In genomic region chr14:89402568-89403339, GRCm38 (mm10) we compare ENCODE assay signal across 18 mouse cellular contexts.
A peak's percentile ranks its signal among the peaks of the same experiment; 100 is the strongest.
DNase-seq lines count a peak whose midpoint lies in the region; ATAC-seq lines count a peak whose summit lies in the region.
"Had no signal": no experiment of that assay in that cellular context is flagged by ENCODE, and none has a peak within 500 bp of the region (broad histone marks: within the 10 kb centered on the region; RNA-seq: fewer than 3 reads in every experiment).

No protein-coding gene starts in this region.

- no peak overlapping the region for H3K4me2 ChIP-seq in embryonic facial prominence, embryonic 14.5 days (ENCODE audit: low read depth, low read length)
- H3K4me2 ChIP-seq in midbrain, embryonic 15.5 days, result no peak overlapping the region
- H3K4me2 ChIP-seq: embryonic facial prominence, embryonic 13.5 days had no signal

- no peak for ATAC-seq in embryonic facial prominence, embryonic 14.5 days (ENCODE audit: low read depth)
- peak; percentile 82 for ATAC-seq in midbrain, embryonic 15.5 days (replicated peaks)
- ATAC-seq: activated CD4-positive, CD25-positive, alpha-beta regulatory T cell, adult 4 months had no signal

- no peaks in the 10 kb centered on the region for H3K9me3 ChIP-seq in embryonic facial prominence, embryonic 14.5 days (ENCODE audit: control insufficient read depth, low read length)
- H3K9me3 ChIP-seq in embryonic facial prominence, embryonic 10.5 days, result no peaks in the 10 kb centered on the region
- no peaks in the 10 kb centered on the region for H3K9me3 ChIP-seq in midbrain, embryonic 15.5 days
- H3K9me3 ChIP-seq: embryonic facial prominence, embryonic 13.5 days; G1E; megakaryocyte, embryonic 14.5 days had no signal

- WGBS in embryonic facial prominence, embryonic 14.5 days, result 45% methylated on average over 3 of the region's 3 CpGs
- 56% methylated on average over 3 of the region's 3 CpGs for WGBS in embryonic facial prominence, embryonic 10.5 days
- 30% methylated on average over 3 of the region's 3 CpGs for WGBS in midbrain, embryonic 15.5 days

- H3K4me3 ChIP-seq in embryonic facial prominence, embryonic 14.5 days (ENCODE audit: low read depth, low read length), result no peak overlapping the region
- H3K4me3 ChIP-seq in embryonic facial prominence, embryonic 10.5 days, result no peak overlapping the region
- no peak overlapping the region for H3K4me3 ChIP-seq in midbrain, embryonic 15.5 days
- H3K4me3 ChIP-seq: embryonic facial prominence, embryonic 13.5 days; megakaryocyte, embryonic 14.5 days had no signal

- no peak overlapping the region for H3K9ac ChIP-seq in embryonic facial prominence, embryonic 14.5 days (ENCODE audit: low read depth, low read length)
- H3K9ac ChIP-seq in midbrain, embryonic 15.5 days, result no peak overlapping the region
- H3K9ac ChIP-seq: embryonic facial prominence, embryonic 13.5 days had no signal

- DNase-seq in embryonic facial prominence, embryonic 14.5 days (ENCODE audit: low spot score), result peak; percentile 27
- DNase-seq in embryonic facial prominence, embryonic 10.5 days (ENCODE audit: low spot score), result no peak
- DNase-seq in layer of hippocampus, adult 9-10 months (ENCODE audit: low spot score), result peak; percentile 1
- no peak for DNase-seq in layer of hippocampus, postnatal 25 days (ENCODE audit: extremely low spot score in 1 of 2, low spot score in 1 of 2)
- peak; percentile 16 for DNase-seq in brain, adult 2 months (ENCODE audit: low read depth, low spot score)
- no peak for DNase-seq in thymus, postnatal 36 days
- DNase-seq in T-cell, adult 2 months (ENCODE audit: low spot score), result no peak
- DNase-seq: cerebellum, adult 9-11 months; heart, postnatal 10 days; kidney, adult 18-20 months; lung, adult 2 months; right cerebral cortex, adult 18-20 months; thymus, adult 18-20 months had no signal

- no peaks in the 10 kb centered on the region for H3K27me3 ChIP-seq in embryonic facial prominence, embryonic 14.5 days (replicated peaks; ENCODE audit: control insufficient read depth, insufficient read depth, low read length)
- no peaks in the 10 kb centered on the region for H3K27me3 ChIP-seq in embryonic facial prominence, embryonic 10.5 days (replicated peaks; ENCODE audit: low read depth, poor library complexity, severe bottlenecking)
- no peaks in the 10 kb centered on the region for H3K27me3 ChIP-seq in midbrain, embryonic 15.5 days (replicated peaks)
- H3K27me3 ChIP-seq: embryonic facial prominence, embryonic 13.5 days; megakaryocyte, embryonic 14.5 days had no signal

- no peaks in the 10 kb centered on the region for H3K4me1 ChIP-seq in embryonic facial prominence, embryonic 14.5 days (ENCODE audit: control insufficient read depth, insufficient read depth, low read length)
- no peaks in the 10 kb centered on the region for H3K4me1 ChIP-seq in embryonic facial prominence, embryonic 10.5 days
- no peaks in the 10 kb centered on the region for H3K4me1 ChIP-seq in midbrain, embryonic 15.5 days
- H3K4me1 ChIP-seq: embryonic facial prominence, embryonic 13.5 days; megakaryocyte, embryonic 14.5 days had no signal

- no peak overlapping the region for H3K27ac ChIP-seq in embryonic facial prominence, embryonic 14.5 days (replicated peaks; ENCODE audit: low read depth, low read length)
- no peak overlapping the region for H3K27ac ChIP-seq in embryonic facial prominence, embryonic 10.5 days (replicated peaks)
- H3K27ac ChIP-seq in midbrain, embryonic 15.5 days, result no peak overlapping the region
- H3K27ac ChIP-seq: embryonic facial prominence, embryonic 13.5 days had no signal

- H3K36me3 ChIP-seq in embryonic facial prominence, embryonic 14.5 days (ENCODE audit: control insufficient read depth, insufficient read depth, low read length), result no peaks in the 10 kb centered on the region
- no peaks in the 10 kb centered on the region for H3K36me3 ChIP-seq in embryonic facial prominence, embryonic 10.5 days (replicated peaks)
- H3K36me3 ChIP-seq in midbrain, embryonic 15.5 days (replicated peaks), result no peaks in the 10 kb centered on the region
- H3K36me3 ChIP-seq: embryonic facial prominence, embryonic 13.5 days; G1E had no signal

Comparison
In these comparisons a context has a peak if more than half of its experiments do, and no peak if none do; other contexts are left out.
1. DNase-seq: peak in embryonic facial prominence, embryonic 14.5 days (single experiment), layer of hippocampus, adult 9-10 months (single experiment) and brain, adult 2 months (single experiment); none in embryonic facial prominence, embryonic 10.5 days (single experiment), layer of hippocampus, postnatal 25 days (0 of 2), thymus, postnatal 36 days (0 of 2) and T-cell, adult 2 months (single experiment).